Mouse (Mus musculus): ENCODE measurements around the gene Xntrpc. TPM values are rescaled to one million over a fixed set of nuclear protein-coding genes. Genes with fewer than 3 reads are reported as not detected.

The Xntrpc gene
- polyA plus RNA-seq, 1 experiment, result 0.18 TPM

- no peak for TF ChIP-seq GATA1 (IDR thresholded peaks at IDR 0.05; ENCODE audit: low read length)
Observed at GRCm38 (mm10) chr7:102066363-102066762, 850 bp downstream of the Xntrpc start.

GRCm38 (mm10) chr7:102076714-102077296, 11.3 kb downstream of the Xntrpc start:
- no peak for TF ChIP-seq GATA1 (IDR thresholded peaks at IDR 0.05; ENCODE audit: low read length)

GRCm38 (mm10) chr7:102078517-102078916, 13.0 kb downstream of the Xntrpc start:
- TF ChIP-seq GATA1 (IDR thresholded peaks at IDR 0.05; ENCODE audit: low read length), result no peak

- no peak for TF ChIP-seq GATA1 (IDR thresholded peaks at IDR 0.05; ENCODE audit: low read length)
Observed at GRCm38 (mm10) chr7:102080311-102080710, 14.8 kb downstream of the Xntrpc start.

- TF ChIP-seq GATA1 (IDR thresholded peaks at IDR 0.05; ENCODE audit: low read length), result no peak
Observed at GRCm38 (mm10) chr7:102081784-102082183, 16.3 kb downstream of the Xntrpc start.

- TF ChIP-seq GATA1 (IDR thresholded peaks at IDR 0.05; ENCODE audit: low read length), result no peak
Observed at GRCm38 (mm10) chr7:102082816-102083215, 17.3 kb downstream of the Xntrpc start, which contains the start of gene Trpc2. Gene Trpc2 (plus strand): TSS chr7:102083116.

- no peak for TF ChIP-seq GATA1 (IDR thresholded peaks at IDR 0.05; ENCODE audit: low read length)
Observed at GRCm38 (mm10) chr7:102084041-102084696, 18.7 kb downstream of the Xntrpc start.

- TF ChIP-seq GATA1 (IDR thresholded peaks at IDR 0.05; ENCODE audit: low read length), result no peak
Observed at GRCm38 (mm10) chr7:102087336-102087735, 21.8 kb downstream of the Xntrpc start.

- TF ChIP-seq GATA1 (IDR thresholded peaks at IDR 0.05; ENCODE audit: low read length), result no peak
Observed at GRCm38 (mm10) chr7:102099760-102100661, 34.5 kb downstream of the Xntrpc start.

- TF ChIP-seq GATA1 (IDR thresholded peaks at IDR 0.05; ENCODE audit: low read length), result no peak
Observed at GRCm38 (mm10) chr7:102100868-102101267, 35.4 kb downstream of the Xntrpc start.

GRCm38 (mm10) chr7:102101487-102101886, 36.0 kb downstream of the Xntrpc start, which contains the start of gene Art1:
Gene Art1 (plus strand): TSS chr7:102101743.
- no peak for TF ChIP-seq GATA1 (IDR thresholded peaks at IDR 0.05; ENCODE audit: low read length)

GRCm38 (mm10) chr7:102102241-102102640, 36.7 kb downstream of the Xntrpc start:
- no peak for TF ChIP-seq GATA1 (IDR thresholded peaks at IDR 0.05; ENCODE audit: low read length)

GRCm38 (mm10) chr7:102102696-102103095, 37.2 kb downstream of the Xntrpc start:
- TF ChIP-seq GATA1 (IDR thresholded peaks at IDR 0.05; ENCODE audit: low read length), result no peak

GRCm38 (mm10) chr7:102103555-102103954, 38.0 kb downstream of the Xntrpc start:
- no peak for TF ChIP-seq GATA1 (IDR thresholded peaks at IDR 0.05; ENCODE audit: low read length)

GRCm38 (mm10) chr7:102104126-102104525, 38.6 kb downstream of the Xntrpc start:
- no peak for TF ChIP-seq GATA1 (IDR thresholded peaks at IDR 0.05; ENCODE audit: low read length)

- no peak for TF ChIP-seq GATA1 (IDR thresholded peaks at IDR 0.05; ENCODE audit: low read length)
Observed at GRCm38 (mm10) chr7:102106700-102107141, 41.2 kb downstream of the Xntrpc start.
